Mouse (Mus musculus): ENCODE measurements around the gene Dck. TPM values are rescaled to one million over a fixed set of nuclear protein-coding genes. Genes with fewer than 3 reads are reported as not detected.

The Dck gene
- polyA plus RNA-seq, 1 experiment from 2014 or later = 93.2 TPM

- no peak overlapping the region for H3K27ac ChIP-seq (replicated peaks)
- no peak for DNase-seq (ENCODE audit: low spot score)
- no peaks in the 10 kb centered on the region for H3K9me3 ChIP-seq
- WGBS = 87% methylated on average over 5 of the region's 5 CpGs
- no peak overlapping the region for H3K4me3 ChIP-seq
- no peaks in the 10 kb centered on the region for H3K27me3 ChIP-seq (replicated peaks; ENCODE audit: low read depth, poor library complexity, severe bottlenecking)
- peaks cover 27% of the 10 kb centered on the region for H3K36me3 ChIP-seq (replicated peaks)
- peaks cover 21% of the 10 kb centered on the region for H3K4me1 ChIP-seq
Observed at GRCm38 (mm10) chr5:88762611-88763010, 2.2 kb upstream of the Dck start.

GRCm38 (mm10) chr5:88764430-88764986 is 288 bp upstream of the Dck start:
- Histone ChIP-seq H3K4me3 (peak overlapping the region; percentile 79), H3K4me1 (peaks cover 21% of the 10 kb centered on the region), H3K27me3 (replicated peaks; ENCODE audit: low read depth, poor library complexity, severe bottlenecking) (no peaks in the 10 kb centered on the region), H3K27ac (replicated peaks) (peak overlapping the region; percentile 96), H3K9me3 (no peaks in the 10 kb centered on the region), H3K36me3 (replicated peaks) (peaks cover 38% of the 10 kb centered on the region)
- WGBS = under 1% methylated on average over 23 of the region's 23 CpGs
- no peak for DNase-seq (ENCODE audit: low spot score)

GRCm38 (mm10) chr5:88765587-88765986 is 791 bp downstream of the Dck start:
- Histone ChIP-seq H3K4me3 (peak overlapping the region; percentile 79), H3K9me3 (no peaks in the 10 kb centered on the region), H3K4me1 (peaks cover 21% of the 10 kb centered on the region), H3K27me3 (replicated peaks; ENCODE audit: low read depth, poor library complexity, severe bottlenecking) (no peaks in the 10 kb centered on the region), H3K36me3 (replicated peaks) (peaks cover 46% of the 10 kb centered on the region), H3K27ac (replicated peaks) (peak overlapping the region; percentile 96)
- 17% methylated on average over 6 of the region's 6 CpGs for WGBS
- DNase-seq (ENCODE audit: low spot score) = no peak

- Histone ChIP-seq H3K27me3 (replicated peaks; ENCODE audit: low read depth, poor library complexity, severe bottlenecking) (no peaks in the 10 kb centered on the region), H3K9me3 (no peaks in the 10 kb centered on the region)
Observed at GRCm38 (mm10) chr5:88766121-88766520, 1.3 kb downstream of the Dck start.

GRCm38 (mm10) chr5:88766863-88767262 is 2.1 kb downstream of the Dck start:
- H3K4me3 ChIP-seq = peak overlapping the region; percentile 79
- peaks cover 59% of the 10 kb centered on the region for H3K36me3 ChIP-seq (replicated peaks)
- no peaks in the 10 kb centered on the region for H3K9me3 ChIP-seq
- peaks cover 21% of the 10 kb centered on the region for H3K4me1 ChIP-seq
- no peaks in the 10 kb centered on the region for H3K27me3 ChIP-seq (replicated peaks; ENCODE audit: low read depth, poor library complexity, severe bottlenecking)
- DNase-seq (ENCODE audit: low spot score) = no peak
- 95% methylated on average over 5 of the region's 5 CpGs for WGBS
- no peak overlapping the region for H3K27ac ChIP-seq (replicated peaks)

More at GRCm38 (mm10) chr5:88766121-88766520, 1.3 kb downstream of the Dck start:
- Histone ChIP-seq H3K27ac (replicated peaks) (peak overlapping the region; percentile 96; the same call in 1 of the 2 replicates), H3K36me3 (replicated peaks) (peaks cover 52% of the 10 kb centered on the region), H3K4me1 (peaks cover 21% of the 10 kb centered on the region), H3K4me3 (peak overlapping the region; percentile 79)
- WGBS = 71% methylated on average over 6 of the region's 6 CpGs
- DNase-seq (ENCODE audit: low spot score) = no peak

GRCm38 (mm10) chr5:88768201-88768600 is 3.4 kb downstream of the Dck start:
- Histone ChIP-seq H3K4me3 (no peak overlapping the region), H3K27me3 (replicated peaks; ENCODE audit: low read depth, poor library complexity, severe bottlenecking) (no peaks in the 10 kb centered on the region), H3K27ac (replicated peaks) (no peak overlapping the region), H3K9me3 (no peaks in the 10 kb centered on the region), H3K4me1 (peaks cover 21% of the 10 kb centered on the region), H3K36me3 (replicated peaks) (peaks cover 68% of the 10 kb centered on the region)
- 88% methylated on average over 6 of the region's 6 CpGs for WGBS
- DNase-seq (ENCODE audit: low spot score) = no peak

GRCm38 (mm10) chr5:88782072-88782765 is 17.4 kb downstream of the Dck start:
- no peaks in the 10 kb centered on the region for H3K27me3 ChIP-seq (replicated peaks; ENCODE audit: low read depth, poor library complexity, severe bottlenecking)
- H3K36me3 ChIP-seq (replicated peaks) = peaks cover 97% of the 10 kb centered on the region
- no peaks in the 10 kb centered on the region for H3K4me1 ChIP-seq
- DNase-seq (ENCODE audit: low spot score) = no peak
- H3K4me3 ChIP-seq = no peak overlapping the region
- no peak overlapping the region for H3K27ac ChIP-seq (replicated peaks)
- H3K9me3 ChIP-seq = no peaks in the 10 kb centered on the region
- 81% methylated on average over 7 of the region's 7 CpGs for WGBS

- peaks cover 77% of the 10 kb centered on the region for H3K36me3 ChIP-seq (replicated peaks)
Observed at GRCm38 (mm10) chr5:88785059-88785458, 20.3 kb downstream of the Dck start.

GRCm38 (mm10) chr5:88790675-88791074 is 25.9 kb downstream of the Dck start:
- WGBS = 48% methylated on average over 9 of the region's 9 CpGs

More at GRCm38 (mm10) chr5:88785059-88785458, 20.3 kb downstream of the Dck start:
- DNase-seq (ENCODE audit: low spot score) = no peak
- WGBS = 90% methylated on average over 1 of the region's 1 CpGs
- H3K4me3 ChIP-seq = no peak overlapping the region
- no peak overlapping the region for H3K27ac ChIP-seq (replicated peaks)
- H3K27me3 ChIP-seq (replicated peaks; ENCODE audit: low read depth, poor library complexity, severe bottlenecking) = no peaks in the 10 kb centered on the region
- no peaks in the 10 kb centered on the region for H3K9me3 ChIP-seq
- no peaks in the 10 kb centered on the region for H3K4me1 ChIP-seq

GRCm38 (mm10) chr5:88791256-88792245 is 26.8 kb downstream of the Dck start:
- Histone ChIP-seq H3K4me1 (peaks cover 3% of the 10 kb centered on the region; the same call in 1 of the 2 replicates), H3K27ac (replicated peaks) (no peak overlapping the region), H3K36me3 (replicated peaks) (peaks cover 12% of the 10 kb centered on the region), H3K4me3 (no peak overlapping the region), H3K27me3 (replicated peaks; ENCODE audit: low read depth, poor library complexity, severe bottlenecking) (no peaks in the 10 kb centered on the region), H3K9me3 (no peaks in the 10 kb centered on the region)
- DNase-seq (ENCODE audit: low spot score) = peak; percentile 64
- 43% methylated on average over 10 of the region's 10 CpGs for WGBS

More at GRCm38 (mm10) chr5:88790675-88791074, 25.9 kb downstream of the Dck start:
- Histone ChIP-seq H3K36me3 (replicated peaks) (peaks cover 21% of the 10 kb centered on the region), H3K9me3 (no peaks in the 10 kb centered on the region), H3K4me1 (0 out of 2 replicates have a peak, but pooled peaks cover 2% of the 10 kb centered on the region), H3K4me3 (no peak overlapping the region), H3K27ac (replicated peaks) (no peak overlapping the region), H3K27me3 (replicated peaks; ENCODE audit: low read depth, poor library complexity, severe bottlenecking) (no peaks in the 10 kb centered on the region)
- no peak for DNase-seq (ENCODE audit: low spot score)

- H3K36me3 ChIP-seq (replicated peaks) = no peaks in the 10 kb centered on the region
- no peak overlapping the region for H3K27ac ChIP-seq (replicated peaks)
- H3K4me3 ChIP-seq = no peak overlapping the region
- H3K9me3 ChIP-seq = no peaks in the 10 kb centered on the region
- WGBS = 89% methylated on average over 3 of the region's 3 CpGs
- no peak for DNase-seq (ENCODE audit: low spot score)
- H3K27me3 ChIP-seq (replicated peaks; ENCODE audit: low read depth, poor library complexity, severe bottlenecking) = no peaks in the 10 kb centered on the region
- H3K4me1 ChIP-seq = peaks cover 6% of the 10 kb centered on the region; the same call in 1 of the 2 replicates
Observed at GRCm38 (mm10) chr5:88793676-88794075, 28.9 kb downstream of the Dck start.

GRCm38 (mm10) chr5:88795910-88796584 is 31.3 kb downstream of the Dck start:
- Histone ChIP-seq H3K9me3 (no peaks in the 10 kb centered on the region), H3K27ac (replicated peaks) (no peak overlapping the region), H3K4me1 (peaks cover 6% of the 10 kb centered on the region; the same call in 1 of the 2 replicates), H3K27me3 (replicated peaks; ENCODE audit: low read depth, poor library complexity, severe bottlenecking) (no peaks in the 10 kb centered on the region), H3K36me3 (replicated peaks) (no peaks in the 10 kb centered on the region), H3K4me3 (no peak overlapping the region)
- DNase-seq (ENCODE audit: low spot score) = no peak
- 67% methylated on average over 9 of the region's 9 CpGs for WGBS

Measured in embryonic facial prominence, embryonic 10.5 days (tissue).